Mouse (Mus musculus): ENCODE measurements at regions not wholly inside any gene's neighbourhood (a gene's known extent, or its start where the extent isn't known, plus 50 kb on each side); places are given as distances from the start of the nearest gene placed in this dataset.

GRCm38 (mm10) chr15:21836110-21836509 is 712.7 kb upstream of the Cdh18 start:
- DNase-seq (ENCODE audit: low spot score) = no peak
- TF ChIP-seq GATA1 (IDR thresholded peaks at IDR 0.05; ENCODE audit: borderline replicate concordance, low read length) (no peak), CTCF (IDR thresholded peaks at IDR 0.05; ENCODE audit: low read depth, low read length) (no peak)
- no peaks in the 10 kb centered on the region for H3K9me3 ChIP-seq (replicated peaks)

GRCm38 (mm10) chr15:21858540-21858939 is 690.3 kb upstream of the Cdh18 start:
- H3K9me3 ChIP-seq (replicated peaks) = no peaks in the 10 kb centered on the region
- no peaks in the 10 kb centered on the region for H3K36me3 ChIP-seq (replicated peaks)
- no peak for ATAC-seq (ENCODE audit: extremely low read depth, insufficient number of reproducible peaks, low FRiP score, poor library complexity, severe bottlenecking)
- TF ChIP-seq TAL1 (conservative IDR thresholded peaks at IDR 0.05; ENCODE audit: low read depth, low read length) (no peak), CTCF (IDR thresholded peaks at IDR 0.05; ENCODE audit: low read depth, low read length) (no peak), GATA2 (IDR thresholded peaks at IDR 0.05; ENCODE audit: borderline replicate concordance, low read depth, low read length) (no peak), POLR2AphosphoS5 (IDR thresholded peaks at IDR 0.05; ENCODE audit: insufficient replicate concordance, low read depth, low read length) (no peak), GATA1 (IDR thresholded peaks at IDR 0.05; ENCODE audit: borderline replicate concordance, low read length) (no peak)
- H3K27me3 ChIP-seq (ENCODE audit: insufficient read depth, low read length) = no peaks in the 10 kb centered on the region
- DNase-seq (ENCODE audit: low spot score) = no peak
- H3K4me1 ChIP-seq (ENCODE audit: insufficient read depth, low read depth, low read length) = no peaks in the 10 kb centered on the region
- no peak overlapping the region for H3K4me3 ChIP-seq (ENCODE audit: low read depth, low read length)

More at GRCm38 (mm10) chr15:21836110-21836509, 712.7 kb upstream of the Cdh18 start:
- Histone ChIP-seq H3K4me1 (ENCODE audit: insufficient read depth, low read depth, low read length) (no peaks in the 10 kb centered on the region), H3K4me3 (ENCODE audit: low read depth, low read length) (no peak overlapping the region), H3K27me3 (ENCODE audit: insufficient read depth, low read length) (no peaks in the 10 kb centered on the region), H3K36me3 (replicated peaks) (no peaks in the 10 kb centered on the region)
- no peak for ATAC-seq (ENCODE audit: extremely low read depth, insufficient number of reproducible peaks, low FRiP score, poor library complexity, severe bottlenecking)

- Histone ChIP-seq H3K4me1 (ENCODE audit: insufficient read depth, low read depth, low read length) (no peaks in the 10 kb centered on the region), H3K9me3 (replicated peaks) (peaks cover 4% of the 10 kb centered on the region; the same call in 1 of the 2 replicates), H3K4me3 (ENCODE audit: low read depth, low read length) (no peak overlapping the region), H3K27me3 (ENCODE audit: insufficient read depth, low read length) (no peaks in the 10 kb centered on the region), H3K36me3 (replicated peaks) (no peaks in the 10 kb centered on the region)
- TF ChIP-seq CTCF (IDR thresholded peaks at IDR 0.05; ENCODE audit: low read depth, low read length) (peak; percentile 43), TAL1 (conservative IDR thresholded peaks at IDR 0.05; ENCODE audit: low read depth, low read length) (no peak), GATA1 (IDR thresholded peaks at IDR 0.05; ENCODE audit: borderline replicate concordance, low read length) (no peak), GATA2 (IDR thresholded peaks at IDR 0.05; ENCODE audit: borderline replicate concordance, low read depth, low read length) (no peak), POLR2AphosphoS5 (IDR thresholded peaks at IDR 0.05; ENCODE audit: insufficient replicate concordance, low read depth, low read length) (no peak)
- ATAC-seq (ENCODE audit: extremely low read depth, insufficient number of reproducible peaks, low FRiP score, poor library complexity, severe bottlenecking) (no peak; the same call in 1 of the 2 replicates), DNase-seq (ENCODE audit: low spot score) (peak; percentile 0)
These were observed 663.6 kb upstream of the Cdh18 start for GRCm38 (mm10) chr15:21885181-21885580.

Measured in G1E (cell line).